Comparison of ENCODE assay signal across 8 mouse cellular contexts in genomic region chr10:100486701-100487096, GRCm38 (mm10). TPM values are rescaled to one million over a fixed set of nuclear protein-coding genes. Genes with fewer than 3 reads are reported as not detected.
DNase-seq lines count a peak whose midpoint lies in the region; ATAC-seq and TF ChIP-seq lines count a peak whose summit lies in the region.

No protein-coding gene starts in this region.

- no peaks in the 10 kb centered on the region for H3K9me3 ChIP-seq in hindbrain, embryonic 11.5 days (ENCODE audit: control insufficient read depth, low read length)

- H3K9ac ChIP-seq in hindbrain, embryonic 11.5 days (ENCODE audit: low read depth, low read length), result peak overlapping the region; percentile 77

- H3K4me1 ChIP-seq in cerebellum, adult 2 months (ENCODE audit: control insufficient read depth, insufficient read depth, low read length), result no peaks in the 10 kb centered on the region; the same call in 1 of the 2 replicates
- no peaks in the 10 kb centered on the region for H3K4me1 ChIP-seq in hindbrain, embryonic 11.5 days (replicated peaks; ENCODE audit: control insufficient read depth, insufficient read depth, low read length)

- no peak for TF ChIP-seq POLR2A in cerebellum, adult 2 months (IDR thresholded peaks at IDR 0.05; ENCODE audit: borderline replicate concordance, insufficient read depth, low read length)

- no peaks in the 10 kb centered on the region for H3K36me3 ChIP-seq in hindbrain, embryonic 11.5 days (ENCODE audit: control insufficient read depth, insufficient read depth, low read length)

- H3K27ac ChIP-seq in cerebellum, adult 2 months (ENCODE audit: insufficient read depth, low read length), result peak overlapping the region; percentile 35; the same call in 1 of the 2 replicates
- 0 out of 2 replicates have a peak overlapping the region, but pooled peaks have one; percentile 33 for H3K27ac ChIP-seq in hindbrain, embryonic 11.5 days (ENCODE audit: low read depth, low read length)

- peak overlapping the region; percentile 66 for H3K4me3 ChIP-seq in cerebellum, adult 2 months (replicated peaks; ENCODE audit: insufficient read depth, low read depth, low read length)
- peak overlapping the region; percentile 77 for H3K4me3 ChIP-seq in hindbrain, embryonic 11.5 days (ENCODE audit: low read depth, low read length)

- no peak for TF ChIP-seq CTCF in cerebellum, adult 2 months (IDR thresholded peaks at IDR 0.05; ENCODE audit: borderline replicate concordance, insufficient read depth, low read depth, low read length)

- ATAC-seq in common myeloid progenitor, adult 5-6 weeks (replicated peaks; ENCODE audit: low read depth, poor library complexity, severe bottlenecking), result peak; percentile 45
- no peak for ATAC-seq in hindbrain, embryonic 11.5 days (ENCODE audit: low FRiP score)
- peak; percentile 30 for ATAC-seq in megakaryocyte, adult 5-6 weeks (ENCODE audit: poor library complexity, severe bottlenecking)

- H3K27me3 ChIP-seq in cerebellum, adult 2 months (ENCODE audit: control insufficient read depth, insufficient read depth, low read length), result no peaks in the 10 kb centered on the region
- no peaks in the 10 kb centered on the region for H3K27me3 ChIP-seq in hindbrain, embryonic 11.5 days (ENCODE audit: control insufficient read depth, insufficient read depth, low read length)

- H3K4me2 ChIP-seq in hindbrain, embryonic 11.5 days (replicated peaks; ENCODE audit: low read depth, low read length), result peak overlapping the region; percentile 72

- under 1% methylated on average over 13 of the region's 13 CpGs for WGBS in cerebellum, adult 2 months
- 1% methylated on average over 13 of the region's 13 CpGs for WGBS in hindbrain, embryonic 11.5 days

- no peak for DNase-seq in cerebellum, adult 2 months
- DNase-seq in cerebellum, adult 8-10 months, result no peak
- DNase-seq in 3T3-L1 (ENCODE audit: low read depth, low spot score), result peak; percentile 28
- DNase-seq in hindbrain, embryonic 11.5 days (ENCODE audit: low spot score), result no peak
- DNase-seq in left cerebral cortex, adult 8-10 months (ENCODE audit: low spot score in 2 of 2), result no peak
- DNase-seq in cerebellum, adult 11-12 months, result no peak

RNA-seq across cellular contexts. Expression of gene Tmtc3, which starts 0.5 kb away (rescaled TPM):
- polyA plus RNA-seq in cerebellum, adult 2 months (2012; rRNA removed), result 7.7 and 8.2 TPM in 2 replicates
- 9.6 and 11.3 TPM in 2 replicates for total RNA-seq in common myeloid progenitor, adult 5-6 weeks (2017)
- 19.2 and 20.0 TPM in 2 replicates for polyA plus RNA-seq in hindbrain, embryonic 11.5 days (2014; fragmentation: Nextera tagmentation; extraction: Ambion mirVana)
- 13.1 and 19.0 TPM in 2 replicates for total RNA-seq in megakaryocyte, adult 5-6 weeks (2015)
- 5.3 and 6.7 TPM in 2 replicates for total RNA-seq in megakaryocyte, adult 5-6 weeks (2017)
- 10 to 100 TPM in 3 of 4 experiments, 1 to 10 TPM in 1; 9.8 to 14.0 (median 12.6) TPM for total RNA-seq in left cerebral cortex, adult 8-10 months (2022)

RNA-seq across cellular contexts. Expression of gene Cep290, which starts 0.7 kb away (rescaled TPM):
- 7.5 and 8.1 TPM in 2 replicates for polyA plus RNA-seq in cerebellum, adult 2 months (2012; rRNA removed)
- total RNA-seq in common myeloid progenitor, adult 5-6 weeks (2017), result 25.5 and 28.5 TPM in 2 replicates
- 7.4 and 8.9 TPM in 2 replicates for polyA plus RNA-seq in hindbrain, embryonic 11.5 days (2014; fragmentation: Nextera tagmentation; extraction: Ambion mirVana)
- total RNA-seq in megakaryocyte, adult 5-6 weeks (2015), result 7.3 and 8.8 TPM in 2 replicates
- total RNA-seq in megakaryocyte, adult 5-6 weeks (2017), result 6.6 and 13.0 TPM in 2 replicates
- total RNA-seq in left cerebral cortex, adult 8-10 months (2022), result 10 to 100 TPM; 16.1 to 18.5 (median 16.4) TPM
